Mouse (Mus musculus): ENCODE data around the gene Mob3b. TPM values are rescaled to one million over a fixed set of nuclear protein-coding genes. Genes with fewer than 3 reads are reported as not detected.

Gene Mob3b
- polyA plus RNA-seq, 2 experiments: 1.4 to 2.6 TPM

DNA sequence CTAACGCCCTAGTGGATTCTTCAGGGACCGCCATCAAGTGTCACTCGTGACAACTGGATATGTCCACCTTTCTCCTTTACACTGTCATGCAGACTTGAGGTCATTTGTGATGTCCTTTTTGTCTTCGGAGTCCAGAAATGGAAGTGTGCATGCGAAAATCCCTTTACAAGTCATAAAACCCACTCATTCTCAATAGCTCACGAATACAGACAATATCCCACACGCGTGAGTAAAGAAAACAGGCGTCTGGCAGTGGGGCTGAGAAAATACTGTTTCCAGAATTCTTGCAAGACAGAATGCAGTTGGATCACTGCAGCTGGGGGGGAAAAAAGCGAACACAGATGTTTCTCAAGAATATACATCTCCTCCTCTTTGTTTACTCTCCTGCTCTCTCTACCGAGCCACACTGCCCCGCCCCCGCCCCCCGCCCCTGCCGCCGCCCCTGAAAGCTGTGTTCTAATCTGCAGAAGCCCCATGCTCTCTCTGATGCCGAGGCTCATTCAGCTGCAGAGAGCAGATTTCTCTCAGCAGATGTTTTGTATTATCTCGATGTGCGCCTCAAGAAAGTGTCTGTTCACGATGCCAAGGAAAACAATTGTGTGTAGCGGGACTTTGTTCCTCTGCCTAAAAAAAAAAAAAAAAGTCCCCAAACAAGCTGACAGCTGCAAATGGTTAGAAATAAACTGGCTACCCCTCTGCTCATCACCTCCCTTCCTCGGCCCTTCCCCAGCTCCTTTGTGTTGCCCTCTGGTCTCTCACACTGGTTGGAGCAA lies 164.2 kb downstream of the Mob3b start:
- no peaks in the 10 kb centered on the region for H3K27me3 ChIP-seq (ENCODE audit: control insufficient read depth, insufficient read depth, low read length)
- no peak overlapping the region for H3K4me3 ChIP-seq (ENCODE audit: insufficient read depth in 1 of 2, low read depth in 2 of 2, low read length in 2 of 2)
- H3K9ac ChIP-seq (replicated peaks): no peak overlapping the region
- TF ChIP-seq EP300 (IDR thresholded peaks at IDR 0.05; ENCODE audit: low read depth) (no peak), CTCF (IDR thresholded peaks at IDR 0.05; ENCODE audit: low read depth) (no peak)
- H3K27ac ChIP-seq: no peak overlapping the region
- no peaks in the 10 kb centered on the region for H3K9me3 ChIP-seq (ENCODE audit: control insufficient read depth, low read length)
- WGBS (ENCODE audit: insufficient replicate concordance): 44% methylated on average over 22 of the region's 22 CpGs
- peaks cover 0 to 3% of the 10 kb centered on the region in 2 experiments; a peak in 2 of 4 replicates for H3K4me1 ChIP-seq (replicated peaks; ENCODE audit: control insufficient read depth in 2 of 2, insufficient read depth in 2 of 2, low read length in 1 of 2)
- H3K4me2 ChIP-seq (ENCODE audit: low read depth): no peak overlapping the region
- H3K36me3 ChIP-seq (replicated peaks; ENCODE audit: control insufficient read depth, insufficient read depth, low read depth): no peaks in the 10 kb centered on the region
- DNase-seq (ENCODE audit: low read depth in 3 of 3, low spot score in 3 of 3): no peak
- no peak for ATAC-seq (ENCODE audit: insufficient read depth)

DNA sequence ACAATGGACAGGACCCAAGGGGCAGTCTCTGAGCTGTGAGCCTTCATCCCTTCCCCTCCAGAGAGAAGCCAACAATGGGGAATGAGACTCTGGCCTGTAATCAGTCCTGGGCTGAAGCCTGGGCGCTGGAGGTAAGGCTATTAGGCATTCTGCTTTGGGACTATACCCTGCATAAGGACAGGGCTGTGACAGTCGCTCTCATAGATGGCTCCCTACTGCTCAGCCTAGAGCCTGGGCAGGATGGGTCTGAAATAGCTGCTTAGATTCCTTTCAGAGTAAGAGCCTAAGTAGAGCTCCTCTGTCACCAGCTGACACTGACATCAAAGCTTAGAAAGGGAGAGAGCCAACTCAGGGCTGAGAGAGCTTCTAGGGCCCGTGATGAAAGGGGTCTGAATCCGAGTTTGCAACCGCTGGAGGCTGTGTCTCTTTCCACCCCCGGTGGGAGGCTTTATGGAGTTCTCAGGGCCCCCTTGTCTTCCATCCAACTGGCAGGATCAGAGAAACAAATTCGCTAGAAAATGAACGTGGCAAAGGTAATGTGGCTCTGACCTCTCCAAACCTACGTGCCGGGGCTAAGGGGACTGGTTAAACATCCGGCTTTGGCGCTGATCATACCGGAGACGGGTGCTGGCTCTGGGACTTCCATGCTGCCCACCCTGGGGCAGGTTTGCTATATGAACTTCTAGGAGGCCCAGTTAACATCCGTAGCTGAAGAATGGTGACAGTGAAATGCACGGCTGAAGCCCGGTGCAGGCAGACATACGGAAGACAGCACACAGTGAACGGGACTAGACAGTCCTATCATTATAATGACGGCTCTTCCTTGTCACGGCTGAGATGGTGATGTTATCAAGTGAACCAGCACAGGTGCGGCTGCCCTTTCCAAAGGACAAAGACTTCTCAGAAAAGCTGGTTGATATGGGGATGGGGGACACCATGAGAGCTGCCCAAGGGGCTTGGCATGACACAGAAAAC lies 165.1 kb downstream of the Mob3b start:
- TF ChIP-seq EP300 (IDR thresholded peaks at IDR 0.05; ENCODE audit: low read depth) (no peak), CTCF (IDR thresholded peaks at IDR 0.05; ENCODE audit: low read depth) (no peak)
- Histone ChIP-seq H3K36me3 (replicated peaks; ENCODE audit: control insufficient read depth, insufficient read depth, low read depth) (no peaks in the 10 kb centered on the region), H3K4me1 (replicated peaks; ENCODE audit: control insufficient read depth in 2 of 2, insufficient read depth in 2 of 2, low read length in 1 of 2) (peaks cover 0 to 3% of the 10 kb centered on the region in 2 experiments; a peak in 2 of 4 replicates), H3K4me3 (ENCODE audit: insufficient read depth in 1 of 2, low read depth in 2 of 2, low read length in 2 of 2) (no peak overlapping the region), H3K4me2 (ENCODE audit: low read depth) (no peak overlapping the region), H3K27me3 (ENCODE audit: control insufficient read depth, insufficient read depth, low read length) (no peaks in the 10 kb centered on the region), H3K9me3 (ENCODE audit: control insufficient read depth, low read length) (no peaks in the 10 kb centered on the region), H3K27ac (no peak overlapping the region), H3K9ac (replicated peaks) (no peak overlapping the region)
- DNase-seq (ENCODE audit: low read depth in 3 of 3, low spot score in 3 of 3): no peak
- 70% methylated on average over 22 of the region's 22 CpGs for WGBS (ENCODE audit: insufficient replicate concordance)
- ATAC-seq (ENCODE audit: insufficient read depth): no peak

DNA sequence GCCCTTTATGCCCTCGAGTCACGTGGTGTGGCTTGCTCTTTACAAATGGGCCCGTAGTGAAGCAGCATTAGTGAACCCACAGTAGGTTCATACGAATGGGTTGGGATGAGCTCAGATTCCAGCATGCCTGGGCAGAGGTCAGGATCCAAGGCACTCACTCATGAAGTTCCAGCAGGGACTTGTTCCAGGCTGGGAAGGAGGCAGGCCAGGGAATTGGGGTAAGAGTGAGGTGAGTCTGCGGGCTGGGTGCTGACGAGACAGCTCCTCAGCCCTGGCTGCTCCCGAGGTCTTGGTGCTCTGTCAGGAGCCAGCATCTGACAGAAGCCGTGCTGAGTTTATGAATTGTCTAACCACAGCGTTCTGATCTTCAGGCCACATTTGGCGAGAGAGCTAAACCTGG lies 166.2 kb downstream of the Mob3b start:
- H3K4me2 ChIP-seq (ENCODE audit: low read depth): no peak overlapping the region
- H3K4me3 ChIP-seq (ENCODE audit: insufficient read depth in 1 of 2, low read depth in 2 of 2, low read length in 2 of 2): no peak overlapping the region
- no peak for DNase-seq (ENCODE audit: low read depth in 3 of 3, low spot score in 3 of 3)
- H3K9me3 ChIP-seq (ENCODE audit: control insufficient read depth, low read length): no peaks in the 10 kb centered on the region
- TF ChIP-seq CTCF (IDR thresholded peaks at IDR 0.05; ENCODE audit: low read depth) (no peak), EP300 (IDR thresholded peaks at IDR 0.05; ENCODE audit: low read depth) (no peak)
- H3K27me3 ChIP-seq (ENCODE audit: control insufficient read depth, insufficient read depth, low read length): no peaks in the 10 kb centered on the region
- no peak for ATAC-seq (ENCODE audit: insufficient read depth)
- WGBS (ENCODE audit: insufficient replicate concordance): 46% methylated on average over 10 of the region's 10 CpGs
- H3K9ac ChIP-seq (replicated peaks): no peak overlapping the region
- H3K27ac ChIP-seq: no peak overlapping the region
- H3K4me1 ChIP-seq (replicated peaks; ENCODE audit: control insufficient read depth in 2 of 2, insufficient read depth in 2 of 2, low read length in 1 of 2): peaks cover 0 to 5% of the 10 kb centered on the region in 2 experiments; a peak in 2 of 4 replicates
- H3K36me3 ChIP-seq (replicated peaks; ENCODE audit: control insufficient read depth, insufficient read depth, low read depth): no peaks in the 10 kb centered on the region

DNA sequence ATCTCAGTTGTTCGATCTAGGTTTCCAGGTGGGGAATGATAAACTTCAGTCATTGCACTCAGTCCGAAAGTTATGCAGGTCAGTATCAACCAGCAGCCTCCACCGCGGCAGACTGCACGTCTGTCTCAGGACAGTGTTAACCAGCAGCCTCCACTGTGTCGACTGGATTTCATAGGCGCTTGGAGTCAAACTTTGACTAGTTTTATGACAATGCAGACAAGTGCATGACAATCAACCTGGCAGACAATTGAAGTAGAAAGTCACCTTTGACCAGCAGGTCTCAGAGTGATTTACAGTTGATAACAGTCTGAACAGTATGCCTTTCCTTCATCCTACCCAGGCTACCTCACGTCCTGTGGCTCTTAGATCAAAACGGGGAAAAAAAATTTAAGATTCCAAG lies 166.6 kb downstream of the Mob3b start:
- H3K27me3 ChIP-seq (ENCODE audit: control insufficient read depth, insufficient read depth, low read length): no peaks in the 10 kb centered on the region
- H3K27ac ChIP-seq: no peak overlapping the region
- H3K9ac ChIP-seq (replicated peaks): no peak overlapping the region
- H3K4me3 ChIP-seq (ENCODE audit: insufficient read depth in 1 of 2, low read depth in 2 of 2, low read length in 2 of 2): no peak overlapping the region
- H3K4me1 ChIP-seq (replicated peaks; ENCODE audit: control insufficient read depth in 2 of 2, insufficient read depth in 2 of 2, low read length in 1 of 2): peaks cover 0 to 5% of the 10 kb centered on the region in 2 experiments; a peak in 2 of 4 replicates
- no peak overlapping the region for H3K4me2 ChIP-seq (ENCODE audit: low read depth)
- no peaks in the 10 kb centered on the region for H3K36me3 ChIP-seq (replicated peaks; ENCODE audit: control insufficient read depth, insufficient read depth, low read depth)
- ATAC-seq (ENCODE audit: insufficient read depth) (no peak), DNase-seq (ENCODE audit: low read depth in 3 of 3, low spot score in 3 of 3) (no peak)
- 61% methylated on average over 9 of the region's 9 CpGs for WGBS (ENCODE audit: insufficient replicate concordance)
- no peaks in the 10 kb centered on the region for H3K9me3 ChIP-seq (ENCODE audit: control insufficient read depth, low read length)
- TF ChIP-seq EP300 (IDR thresholded peaks at IDR 0.05; ENCODE audit: low read depth): no peak
- TF ChIP-seq CTCF (IDR thresholded peaks at IDR 0.05; ENCODE audit: low read depth): no peak

DNA sequence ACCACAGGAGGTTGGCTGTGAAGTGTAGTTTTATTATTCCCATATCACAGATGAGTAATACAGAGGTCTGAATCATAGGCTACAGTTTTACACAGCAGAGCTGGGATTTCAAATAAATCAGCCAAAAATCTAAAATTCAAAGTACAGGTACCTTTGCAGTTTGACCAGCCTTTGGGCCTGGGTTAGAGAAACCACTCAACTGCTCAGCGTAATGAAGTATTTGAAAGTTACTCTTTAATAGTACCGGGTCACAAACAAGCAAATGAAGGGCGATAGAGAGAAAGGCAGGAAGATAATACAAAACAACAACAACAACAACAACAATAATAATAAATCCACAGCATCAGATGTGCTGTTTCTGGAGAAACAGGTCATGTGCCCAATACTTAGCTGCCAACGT lies 169.7 kb downstream of the Mob3b start:
- Histone ChIP-seq H3K4me2 (ENCODE audit: low read depth) (no peak overlapping the region), H3K36me3 (replicated peaks; ENCODE audit: control insufficient read depth, insufficient read depth, low read depth) (no peaks in the 10 kb centered on the region), H3K4me3 (ENCODE audit: insufficient read depth in 1 of 2, low read depth in 2 of 2, low read length in 2 of 2) (no peak overlapping the region), H3K4me1 (replicated peaks; ENCODE audit: control insufficient read depth in 2 of 2, insufficient read depth in 2 of 2, low read length in 1 of 2) (peaks cover 0 to 5% of the 10 kb centered on the region in 2 experiments; a peak in 2 of 4 replicates), H3K9ac (replicated peaks) (no peak overlapping the region), H3K27ac (no peak overlapping the region), H3K9me3 (ENCODE audit: control insufficient read depth, low read length) (no peaks in the 10 kb centered on the region), H3K27me3 (ENCODE audit: control insufficient read depth, insufficient read depth, low read length) (no peaks in the 10 kb centered on the region)
- 71% methylated on average over 4 of the region's 4 CpGs for WGBS (ENCODE audit: insufficient replicate concordance)
- TF ChIP-seq EP300 (IDR thresholded peaks at IDR 0.05; ENCODE audit: low read depth) (no peak), CTCF (IDR thresholded peaks at IDR 0.05; ENCODE audit: low read depth) (no peak)
- ATAC-seq (ENCODE audit: insufficient read depth) (no peak), DNase-seq (ENCODE audit: low read depth in 3 of 3, low spot score in 3 of 3) (no peak)
